Mouse (Mus musculus) liver, embryonic 14.5 days (tissue): ENCODE data around the gene Ccdc181. TPM values are rescaled to one million over a fixed set of nuclear protein-coding genes. Genes with fewer than 3 reads are reported as not detected.
A peak's percentile ranks its signal among the peaks of the same experiment; 100 is the strongest.

Experiments used
- ATAC-seq: fragments of 200-750 bp; cut with Nextera tagmentation; 2 replicates; pipeline ENCODE4 v1.8.0; 2017; ENCODE audit warnings: moderate number of reproducible peaks, mild to moderate bottlenecking, moderate library complexity; ENCODE audit not compliant: insufficient read depth
- DNase-seq, 3 experiments: peaks; one replicate each; pipeline ENCODE4 v3.0.0-alpha.2; 2012 to 2013; ENCODE audit warnings: low read depth in 3 of 3, low spot score in 3 of 3
- H3K27ac ChIP-seq: fragments of 300-500 bp; sonication (generic); 2 replicates; pipeline ENCODE4 v1.5.1; 2014; ENCODE audit warnings: moderate library complexity, mild to moderate bottlenecking, control low read depth, inconsistent platforms
- H3K27me3 ChIP-seq: fragments of 300-500 bp; sonication (generic); 2 replicates; pipeline ENCODE4 v1.6.1; 2014; ENCODE audit warnings: mild to moderate bottlenecking, low read length, moderate library complexity; ENCODE audit not compliant: control insufficient read depth, insufficient read depth
- H3K36me3 ChIP-seq: fragments of 300-500 bp; sonication (generic); replicated peaks from 2 replicates; pipeline ENCODE4 v1.6.1; 2014; ENCODE audit warnings: low read depth; ENCODE audit not compliant: control insufficient read depth, insufficient read depth
- H3K4me1 ChIP-seq, 2 experiments: fragments of 200-500 bp in 1 of 2; fragments of 300-500 bp in 1 of 2; sonication (generic) in 1 of 2; replicated peaks; 2 replicates each; pipeline ENCODE4 v1.6.1; 2012 to 2014; ENCODE audit warnings: antibody characterized with exemption in 1 of 2, inconsistent platforms in 1 of 2, low read length in 1 of 2; ENCODE audit not compliant: control insufficient read depth in 2 of 2, insufficient read depth in 2 of 2
- H3K4me2 ChIP-seq: fragments of 300-500 bp; sonication (generic); 2 replicates; pipeline ENCODE4 v1.6.1; 2014; ENCODE audit warnings: low read depth, mild to moderate bottlenecking, control low read depth, moderate library complexity
- H3K4me3 ChIP-seq, 2 experiments: fragments of 200-500 bp in 1 of 2; fragments of 300-500 bp in 1 of 2; sonication (generic) in 1 of 2; 2 replicates each; pipeline ENCODE4 v1.5.1; 2012 to 2014; ENCODE audit warnings: low read depth in 2 of 2, low read length in 2 of 2, mild to moderate bottlenecking in 2 of 2, control low read depth in 1 of 2, inconsistent platforms in 1 of 2, moderate library complexity in 1 of 2; ENCODE audit not compliant: insufficient read depth in 1 of 2
- H3K9ac ChIP-seq: fragments of 300-500 bp; sonication (generic); replicated peaks from 2 replicates; pipeline ENCODE4 v1.6.1; 2014; ENCODE audit warnings: mild to moderate bottlenecking, control low read depth, moderate library complexity
- H3K9me3 ChIP-seq: fragments of 300-500 bp; sonication (generic); 2 replicates; pipeline ENCODE4 v1.6.1; 2016; ENCODE audit warnings: low read length, mixed read lengths; ENCODE audit not compliant: control insufficient read depth
- CTCF ChIP-seq: IDR thresholded peaks from 2 replicates; pipeline ENCODE4 v1.5.1; 2016; ENCODE audit warnings: antibody characterized with exemption, low read depth, control low read depth
- EP300 ChIP-seq: IDR thresholded peaks from 2 replicates; pipeline ENCODE4 v1.6.1; 2016; ENCODE audit warnings: antibody characterized with exemption, low read depth
- WGBS: fragments of 180-500 bp; shearing (Covaris S2); extraction: QIAGEN DNeasy Blood & Tissue Kit; methylation state at CpG from one replicate; pipeline ENCODE4 v1.1.7; 2014; ENCODE audit not compliant: insufficient replicate concordance; 5-methylcytosine and 5-hydroxymethylcytosine counted together
- polyA plus RNA-seq, 2 experiments: library from polyadenylated mRNA; depleted of rRNA in 1 of 2; stranded (reverse) in 1 of 2; unstranded in 1 of 2; fragments of >200 nt; fragmentation: Nextera tagmentation in 1 of 2; extraction: Ambion mirVana in 1 of 2; gene quantifications; 2 replicates each; pipeline versions ENCODE4 v1.2.1 to v1.2.3; 2012 to 2014

The Ccdc181 gene
- polyA plus RNA-seq, 2 experiments = 1.8 to 2.3 TPM

DNA sequence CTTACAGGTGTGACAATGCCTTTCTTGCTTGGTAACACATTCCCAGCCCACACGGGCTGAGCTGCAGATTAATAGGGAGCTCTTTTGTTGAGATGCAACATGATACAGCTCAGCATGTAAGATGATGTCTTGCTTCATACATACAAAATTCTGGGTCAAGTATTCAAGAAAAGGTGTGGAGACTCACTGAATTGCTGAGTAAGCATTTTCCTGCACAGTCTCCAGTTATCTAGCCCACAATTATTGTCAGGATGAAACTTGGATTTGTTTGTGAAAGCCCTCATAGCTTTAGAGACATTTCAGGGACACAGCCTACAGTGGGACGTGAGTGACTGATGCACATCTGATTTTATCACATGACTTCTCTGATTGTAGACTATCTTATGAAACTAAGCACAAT, 33.9 kb upstream of the Ccdc181 start:
- 57% methylated on average over 2 of the region's 2 CpGs for WGBS
- ATAC-seq = no peak
- H3K9me3 ChIP-seq = no peaks in the 10 kb centered on the region
- H3K27ac ChIP-seq = no peak overlapping the region
- no peaks in the 10 kb centered on the region for H3K27me3 ChIP-seq
- no peaks in the 10 kb centered on the region for H3K36me3 ChIP-seq
- H3K4me1 ChIP-seq = no peaks in the 10 kb centered on the region; a peak in 1 of 4 replicates
- H3K4me2 ChIP-seq = no peak overlapping the region
- DNase-seq = no peak
- no peak overlapping the region for H3K9ac ChIP-seq
- TF ChIP-seq EP300 (no peak), CTCF (no peak)
- H3K4me3 ChIP-seq = no peak overlapping the region

DNA sequence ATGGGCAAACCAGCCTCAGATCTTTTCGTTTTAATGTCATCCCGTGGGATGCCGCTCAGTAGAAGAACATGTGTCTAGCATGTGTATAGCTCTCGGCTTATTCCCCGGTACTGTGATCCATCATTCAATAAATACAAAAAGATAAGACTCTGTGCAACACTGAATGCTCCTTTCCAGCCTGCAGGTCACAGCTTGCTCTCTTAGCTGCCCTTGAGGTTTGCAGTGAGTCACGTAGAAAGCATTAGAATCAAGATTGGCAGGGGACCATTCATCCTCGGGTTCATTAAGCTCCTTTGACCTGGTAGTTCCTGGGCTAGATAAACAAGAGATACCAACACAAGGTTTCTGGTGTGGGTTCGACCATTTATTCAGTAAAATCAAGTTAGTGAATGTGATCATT, 32.6 kb upstream of the Ccdc181 start:
- no peaks in the 10 kb centered on the region for H3K9me3 ChIP-seq
- H3K9ac ChIP-seq = no peak overlapping the region
- no peak for DNase-seq
- no peaks in the 10 kb centered on the region for H3K27me3 ChIP-seq
- ATAC-seq = no peak
- no peak overlapping the region for H3K27ac ChIP-seq
- TF ChIP-seq EP300 = no peak
- TF ChIP-seq CTCF = no peak
- H3K4me1 ChIP-seq = peaks cover 1 to 3% of the 10 kb centered on the region in 2 experiments
- H3K4me3 ChIP-seq = no peak overlapping the region
- WGBS = 68% methylated on average over 8 of the region's 8 CpGs
- H3K4me2 ChIP-seq = no peak overlapping the region
- H3K36me3 ChIP-seq = no peaks in the 10 kb centered on the region

DNA sequence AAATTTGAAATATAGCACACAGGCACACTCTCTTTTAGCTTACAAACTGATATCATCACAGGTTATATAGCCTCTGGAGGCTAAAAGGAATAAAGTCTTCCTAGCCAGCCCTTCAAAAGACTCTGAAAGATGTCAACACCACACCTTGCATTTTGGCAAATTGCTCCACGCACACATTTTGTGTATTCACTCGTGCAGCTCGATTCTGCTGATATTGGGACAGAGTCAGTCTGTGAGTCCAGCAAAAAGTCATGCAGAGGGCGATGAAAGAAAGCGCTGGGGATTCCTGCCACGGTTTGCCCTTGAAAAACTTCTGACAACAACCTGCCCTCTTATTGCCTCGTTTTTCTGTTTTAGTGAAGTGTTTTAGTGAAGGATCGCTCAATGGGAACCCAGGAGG, 27.9 kb upstream of the Ccdc181 start:
- Histone ChIP-seq H3K27me3 (no peaks in the 10 kb centered on the region), H3K27ac (no peak overlapping the region), H3K9ac (no peak overlapping the region), H3K9me3 (no peaks in the 10 kb centered on the region), H3K4me1 (peaks cover 21 to 22% of the 10 kb centered on the region in 2 experiments), H3K36me3 (no peaks in the 10 kb centered on the region), H3K4me2 (peak overlapping the region; percentile 80), H3K4me3 (no peak overlapping the region; a peak in 1 of 4 replicates)
- no peak for TF ChIP-seq EP300
- no peak for TF ChIP-seq CTCF
- DNase-seq (no peak), ATAC-seq (no peak)
- WGBS = 53% methylated on average over 8 of the region's 8 CpGs

DNA sequence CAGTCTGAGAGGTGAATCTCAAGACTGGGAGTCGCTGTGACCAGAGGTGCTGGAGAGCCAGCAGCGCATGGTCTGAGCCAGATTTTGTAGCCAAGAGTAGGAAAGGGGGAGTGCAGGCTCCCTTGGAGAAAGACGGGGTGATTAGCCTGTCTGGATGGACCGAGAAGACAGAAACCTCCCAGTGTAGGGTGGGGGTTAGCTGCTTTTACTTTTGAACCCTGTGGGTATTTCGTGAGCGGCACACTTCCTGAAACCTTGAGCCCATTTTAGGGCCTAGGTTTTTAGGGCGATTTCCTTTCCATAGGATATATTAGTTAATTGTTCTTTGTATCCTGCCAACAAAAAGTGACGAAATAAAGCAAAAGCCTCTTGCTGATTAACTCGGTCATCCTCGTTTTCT, 27.4 kb upstream of the Ccdc181 start:
- no peak for TF ChIP-seq CTCF
- TF ChIP-seq EP300 = no peak
- peak overlapping the region; percentile 80 for H3K4me2 ChIP-seq
- DNase-seq = no peak

DNA sequence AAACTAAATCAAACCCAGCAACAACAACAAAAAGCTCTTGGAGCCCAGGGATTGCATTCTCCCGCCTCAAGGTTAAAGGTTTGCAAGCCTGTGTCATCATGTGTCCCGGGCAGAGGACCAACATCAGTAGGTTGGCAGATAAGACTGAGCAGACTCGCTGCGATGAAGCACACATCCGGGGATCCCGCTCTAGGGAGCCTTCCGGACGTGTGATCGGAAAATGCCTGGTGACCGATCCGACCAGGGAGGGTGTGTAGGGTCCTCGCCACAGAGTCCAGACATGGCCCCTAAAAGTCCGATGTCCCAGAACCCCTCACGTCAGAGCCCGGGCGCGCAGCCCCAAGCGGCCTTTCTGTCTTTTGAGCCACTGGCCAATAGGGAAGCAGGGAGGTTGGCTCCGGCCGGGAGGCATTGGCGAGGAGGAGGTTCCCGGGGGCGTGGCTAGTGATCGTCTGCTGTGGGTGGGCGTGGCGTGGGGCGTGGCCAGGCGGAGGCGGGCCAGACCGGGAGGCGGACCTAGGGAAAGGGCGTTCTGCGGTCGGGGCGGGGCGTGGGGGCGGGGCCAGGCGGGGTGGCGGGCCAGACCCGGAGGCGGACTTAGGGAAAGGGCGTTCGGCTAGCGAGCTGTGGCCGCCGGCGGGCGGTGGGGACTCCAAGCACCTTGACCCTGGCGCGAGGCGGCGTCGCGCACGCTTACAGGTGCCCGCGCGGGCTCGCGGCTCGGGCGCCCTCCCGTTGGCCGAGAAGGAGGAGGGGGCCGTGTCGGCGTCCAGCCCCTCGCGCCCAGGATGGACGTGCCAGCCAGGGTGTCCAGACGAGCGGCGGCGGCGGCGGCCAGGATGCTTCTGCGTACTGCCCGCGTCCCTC, 26.7 kb upstream of the Ccdc181 start, which contains the start of gene Slc19a2:
Gene Slc19a2, plus strand, starts transcription at position 582 of the 867 bp plus-strand sequence.
- H3K9me3 ChIP-seq = no peaks in the 10 kb centered on the region
- H3K4me1 ChIP-seq = peaks cover 21 to 22% of the 10 kb centered on the region in 2 experiments
- under 1% methylated on average over 53 of the region's 79 CpGs for whole genome bisulfite sequencing
- no peaks in the 10 kb centered on the region for H3K36me3 ChIP-seq
- DNase-seq (peak; percentile 92 to 93 (median 92)), ATAC-seq (peak; percentile 91)
- peak within 1 kb of the TSS; percentile 91 for H3K4me2 ChIP-seq
- H3K27me3 ChIP-seq = no peaks in the 10 kb centered on the region
- peak within 1 kb of the TSS; percentile 69 for H3K27ac ChIP-seq
- TF ChIP-seq CTCF = no peak
- H3K4me3 ChIP-seq = peak within 1 kb of the TSS; percentile 81 to 91
- H3K9ac ChIP-seq = peak within 1 kb of the TSS; percentile 87

More for the DNA sequence above, 27.4 kb upstream of the Ccdc181 start:
- 14% methylated on average over 10 of the region's 10 CpGs for WGBS
- Histone ChIP-seq H3K9me3 (no peaks in the 10 kb centered on the region), H3K4me1 (peaks cover 21 to 22% of the 10 kb centered on the region in 2 experiments), H3K9ac (peak overlapping the region; percentile 57), H3K27ac (peak overlapping the region; percentile 54; the same call in 1 of the 2 replicates), H3K36me3 (no peaks in the 10 kb centered on the region), H3K27me3 (no peaks in the 10 kb centered on the region), H3K4me3 (peak overlapping the region; percentile 29 to 91)
- ATAC-seq = no peak
